Mouse (Mus musculus) heart, postnatal 36 days (tissue): ENCODE results near the gene Gm10134. TPM values are rescaled to one million over a fixed set of nuclear protein-coding genes. Genes with fewer than 3 reads are reported as not detected.
"Not testable (repeated sequence)": the region's sequence is repeated elsewhere in the genome, so short reads cannot be mapped to it uniquely, and the experiment has no call there.

ENCODE experiments used
- DNase-seq, 2 experiments: peaks; one replicate each; pipeline ENCODE4 v3.0.0; 2021 to 2022
- intact Hi-C: fragments of 180-260 bp; cut with DNase I; formaldehyde crosslinking; loops from one replicate; pipeline ENCODE4 v1.15.1; 2025
- total RNA-seq, 2 experiments: library from RNA; stranded (reverse); gene quantifications; 2 replicates each; pipeline ENCODE4 v1.2.3; 2021

The Gm10134 gene
- total RNA-seq, result 1 to 10 TPM in 1 of 2 experiments, under 1 TPM in 1; 0.84 to 1.3 TPM

GRCm38 (mm10) chr2:28505795-28506194 lies at the start of gene Gm10134:
Gene Gm10134 (plus strand): TSS chr2:28506095.
- DNase-seq, result no peak
- intact Hi-C loops, result no loop called here

- intact Hi-C loops, result no loop called here
These were observed 49.3 kb upstream of the Gm10134 start for GRCm38 (mm10) chr2:28456616-28457015.

GRCm38 (mm10) chr2:28463919-28464318 lies 42.0 kb upstream of the Gm10134 start:
- intact Hi-C loops, result no loop called here
- DNase-seq, result peak; percentile 45 to 66

More at GRCm38 (mm10) chr2:28456616-28457015, 49.3 kb upstream of the Gm10134 start:
- no peak for DNase-seq

GRCm38 (mm10) chr2:28464919-28465318 lies 41.0 kb upstream of the Gm10134 start:
- no peak for DNase-seq
- intact Hi-C loops, result no loop called here

- DNase-seq, result peak; percentile 35 to 57
- intact Hi-C loops, result no loop called here
These were observed 39.9 kb upstream of the Gm10134 start, which contains the start of gene 1700007K13Rik for GRCm38 (mm10) chr2:28465836-28466518. Gene 1700007K13Rik (minus strand): TSS chr2:28466332.

GRCm38 (mm10) chr2:28467860-28468485 lies 37.9 kb upstream of the Gm10134 start, which contains the start of gene Mrps2:
Gene Mrps2 (plus strand): TSS chr2:28468066.
- peak; percentile 84 to 89 for DNase-seq
- intact Hi-C loops, result no loop called here

GRCm38 (mm10) chr2:28468486-28469225 lies 37.2 kb upstream of the Gm10134 start:
- intact Hi-C loops, result no loop called here
- DNase-seq, result no peak

GRCm38 (mm10) chr2:28469461-28469860 lies 36.4 kb upstream of the Gm10134 start:
- DNase-seq, result no peak
- intact Hi-C loops, result no loop called here

GRCm38 (mm10) chr2:28470591-28470990 lies 35.3 kb upstream of the Gm10134 start:
- no peak for DNase-seq
- intact Hi-C loops, result no loop called here

- intact Hi-C loops, DNase-seq: not testable (repeated sequence)
These were observed 33.9 kb upstream of the Gm10134 start for GRCm38 (mm10) chr2:28472011-28472410.

GRCm38 (mm10) chr2:28477993-28478392 lies 27.9 kb upstream of the Gm10134 start:
- DNase-seq, intact Hi-C loops: not testable (repeated sequence)

GRCm38 (mm10) chr2:28479208-28480204 lies 26.4 kb upstream of the Gm10134 start:
- intact Hi-C loops, result no loop called here
- no peak for DNase-seq

GRCm38 (mm10) chr2:28483861-28484260 lies 22.0 kb upstream of the Gm10134 start:
- no peak for DNase-seq
- intact Hi-C loops, result no loop called here

- no peak for DNase-seq
- intact Hi-C loops, result no loop called here
These were observed 11.4 kb upstream of the Gm10134 start for GRCm38 (mm10) chr2:28494521-28494920.

GRCm38 (mm10) chr2:28495207-28495756 lies 10.6 kb upstream of the Gm10134 start:
- intact Hi-C loops, result no loop called here

GRCm38 (mm10) chr2:28495801-28496595 lies 9.9 kb upstream of the Gm10134 start:
- intact Hi-C loops, result no loop called here

More at GRCm38 (mm10) chr2:28495207-28495756, 10.6 kb upstream of the Gm10134 start:
- no peak for DNase-seq

GRCm38 (mm10) chr2:28496671-28497070 lies 9.2 kb upstream of the Gm10134 start, which contains the start of gene Gbgt1:
Gene Gbgt1 (plus strand): TSS chr2:28496891.
- DNase-seq, result peak in 1 of 2 experiments; percentile 9
- intact Hi-C loops, result no loop called here

More at GRCm38 (mm10) chr2:28495801-28496595, 9.9 kb upstream of the Gm10134 start:
- DNase-seq, result no peak

GRCm38 (mm10) chr2:28497561-28497960 lies 8.3 kb upstream of the Gm10134 start:
- intact Hi-C loops, result no loop called here
- no peak for DNase-seq

GRCm38 (mm10) chr2:28498431-28498830 lies 7.5 kb upstream of the Gm10134 start:
- intact Hi-C loops, result no loop called here
- no peak for DNase-seq
